Mouse (Mus musculus) CD8-positive naive resting alpha-beta T cell, adult 2 months (primary cell): ENCODE data around the gene Tsacc.
"Not testable (repeated sequence)": the region's sequence is repeated elsewhere in the genome, so short reads cannot be mapped to it uniquely, and the experiment has no call there.

Experiments used
- DNase-seq, 2 experiments: peaks; one replicate each; pipeline ENCODE4 v3.0.0; 2022; ENCODE audit warnings: low read depth in 2 of 2, low spot score in 2 of 2

The Tsacc gene

GRCm38 (mm10) chr3:88296561-88297318 is at the start of gene Tsacc, which contains the start of gene Cct3:
Gene Tsacc (minus strand): TSS chr3:88296999.
Gene Cct3 (plus strand): TSS chr3:88297116.
- peak; percentile 92 to 93 for DNase-seq

- no peak for DNase-seq
Observed at GRCm38 (mm10) chr3:88339006-88339405, 42.2 kb upstream of the Tsacc start.

GRCm38 (mm10) chr3:88338316-88338715 is 41.5 kb upstream of the Tsacc start:
- DNase-seq = no peak

GRCm38 (mm10) chr3:88337367-88338020 is 40.7 kb upstream of the Tsacc start:
- DNase-seq = no peak

GRCm38 (mm10) chr3:88336058-88337013 is 39.5 kb upstream of the Tsacc start, which contains the start of the genes Tmem79 and Smg5:
Gene Tmem79 (minus strand): TSS chr3:88336148.
Gene Smg5 (plus strand): TSS chr3:88336260.
- DNase-seq = peak; percentile 96 to 97

- DNase-seq = no peak
Observed at GRCm38 (mm10) chr3:88335436-88336053, 38.7 kb upstream of the Tsacc start.

- no peak for DNase-seq
Observed at GRCm38 (mm10) chr3:88334902-88335435, 38.2 kb upstream of the Tsacc start.

GRCm38 (mm10) chr3:88334029-88334658 is 37.3 kb upstream of the Tsacc start:
- DNase-seq = no peak

- peak; percentile 38 to 61 for DNase-seq
Observed at GRCm38 (mm10) chr3:88331282-88331681, 34.5 kb upstream of the Tsacc start.

- DNase-seq = no peak
Observed at GRCm38 (mm10) chr3:88328956-88329355, 32.2 kb upstream of the Tsacc start.

- peak; percentile 23 to 31 for DNase-seq
Observed at GRCm38 (mm10) chr3:88324951-88325405, 28.2 kb upstream of the Tsacc start, which contains the start of gene Glmp. Gene Glmp (plus strand): TSS chr3:88325023.

- DNase-seq = no peak
Observed at GRCm38 (mm10) chr3:88299172-88299571, 2.4 kb upstream of the Tsacc start.

GRCm38 (mm10) chr3:88297321-88297851 is 587 bp upstream of the Tsacc start:
- no peak for DNase-seq

- DNase-seq = no peak
Observed at GRCm38 (mm10) chr3:88296110-88296560, 664 bp downstream of the Tsacc start.

GRCm38 (mm10) chr3:88295272-88295671 is 1.5 kb downstream of the Tsacc start:
- not testable (repeated sequence) for DNase-seq

- peak; percentile 22 to 39 for DNase-seq
Observed at GRCm38 (mm10) chr3:88291970-88292369, 4.8 kb downstream of the Tsacc start.

GRCm38 (mm10) chr3:88288133-88288713 is 8.6 kb downstream of the Tsacc start:
- DNase-seq = not testable (repeated sequence)

GRCm38 (mm10) chr3:88287110-88287509 is 9.7 kb downstream of the Tsacc start, which contains the start of gene Gm38392:
Gene Gm38392 (minus strand): TSS chr3:88287210.
- no peak for DNase-seq

- not testable (repeated sequence) for DNase-seq
Observed at GRCm38 (mm10) chr3:88285565-88285895, 11.3 kb downstream of the Tsacc start.
